Mouse (Mus musculus) WW6 (cell line): ENCODE measurements around the gene Spdye4b.
"Not testable (repeated sequence)": the region's sequence is repeated elsewhere in the genome, so short reads cannot be mapped to it uniquely, and the experiment has no call there.

ENCODE experiments used
- DNase-seq: peaks from one replicate; pipeline ENCODE4 v3.0.0-alpha.2; 2013; ENCODE audit warnings: low read depth, low spot score

The Spdye4b gene

GRCm38 (mm10) chr5:143180255-143181076 lies at the start of gene Spdye4b, which contains the start of gene Rbak:
Gene Spdye4b (plus strand): TSS chr5:143181017.
Gene Rbak (minus strand): TSS chr5:143180775.
- peak; percentile 89 for DNase-seq

- no peak for DNase-seq
These were observed 47.8 kb upstream of the Spdye4b start for GRCm38 (mm10) chr5:143132935-143133514.

- not testable (repeated sequence) for DNase-seq
These were observed 46.4 kb upstream of the Spdye4b start for GRCm38 (mm10) chr5:143134216-143135010.

GRCm38 (mm10) chr5:143135042-143135441 lies 45.8 kb upstream of the Spdye4b start:
- no peak for DNase-seq

- no peak for DNase-seq
These were observed 43.2 kb upstream of the Spdye4b start for GRCm38 (mm10) chr5:143137580-143137979.

- no peak for DNase-seq
These were observed 33.3 kb upstream of the Spdye4b start, which contains the start of gene Olfr718-ps1 for GRCm38 (mm10) chr5:143147481-143147880. Gene Olfr718-ps1 (minus strand): TSS chr5:143147581.

GRCm38 (mm10) chr5:143148661-143149060 lies 32.2 kb upstream of the Spdye4b start:
- DNase-seq, result no peak

GRCm38 (mm10) chr5:143149536-143149935 lies 31.3 kb upstream of the Spdye4b start:
- DNase-seq, result no peak

- DNase-seq, result no peak
These were observed 30.8 kb upstream of the Spdye4b start for GRCm38 (mm10) chr5:143150044-143150443.

- no peak for DNase-seq
These were observed 27.1 kb upstream of the Spdye4b start for GRCm38 (mm10) chr5:143153756-143154155.

- DNase-seq, result no peak
These were observed 25.3 kb upstream of the Spdye4b start for GRCm38 (mm10) chr5:143155534-143155933.

- DNase-seq, result peak; percentile 52
These were observed 15.2 kb upstream of the Spdye4b start for GRCm38 (mm10) chr5:143165508-143166070.

GRCm38 (mm10) chr5:143175970-143176369 lies 4.8 kb upstream of the Spdye4b start:
- no peak for DNase-seq

- DNase-seq, result no peak
These were observed 3.1 kb upstream of the Spdye4b start for GRCm38 (mm10) chr5:143177541-143178200.

GRCm38 (mm10) chr5:143179179-143179578 lies 1.6 kb upstream of the Spdye4b start:
- DNase-seq, result no peak

- not testable (repeated sequence) for DNase-seq
These were observed 7.2 kb downstream of the Spdye4b start for GRCm38 (mm10) chr5:143188014-143188413.

- no peak for DNase-seq
These were observed 12.0 kb downstream of the Spdye4b start for GRCm38 (mm10) chr5:143192806-143193205.

- DNase-seq, result not testable (repeated sequence)
These were observed 13.9 kb downstream of the Spdye4b start for GRCm38 (mm10) chr5:143194747-143195146.

- DNase-seq, result no peak
These were observed 14.3 kb downstream of the Spdye4b start for GRCm38 (mm10) chr5:143195166-143195565.

- DNase-seq, result no peak
These were observed 15.7 kb downstream of the Spdye4b start for GRCm38 (mm10) chr5:143196506-143196905.

GRCm38 (mm10) chr5:143205015-143205414 lies 24.2 kb downstream of the Spdye4b start:
- DNase-seq, result no peak
